ENCODE assay signal across 17 mouse cellular contexts in the genomic region with DNA sequence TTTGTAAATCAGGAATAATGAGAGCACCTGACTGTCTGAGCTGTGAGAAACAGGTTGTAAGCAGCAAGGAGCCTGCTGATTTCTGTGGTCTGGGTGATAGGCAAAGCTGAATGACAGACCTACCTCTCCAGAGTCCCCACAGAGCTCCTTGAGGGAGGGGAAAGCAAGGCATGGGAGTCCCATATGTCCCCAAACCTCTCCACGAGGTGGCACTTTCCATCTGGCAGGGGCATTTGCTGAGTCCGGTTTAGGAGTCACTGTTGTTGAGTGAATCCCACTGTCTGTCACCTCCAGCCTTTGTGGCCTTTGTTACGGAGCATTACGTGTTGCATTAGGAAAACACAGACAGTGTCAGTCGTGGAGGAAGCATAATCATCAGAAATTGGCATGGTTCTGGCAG. TPM values are rescaled to one million over a fixed set of nuclear protein-coding genes. Genes with fewer than 3 reads are reported as not detected.
A peak's percentile ranks its signal among the peaks of the same experiment; 100 is the strongest.
DNase-seq lines count a peak whose midpoint lies in the region; ATAC-seq and TF ChIP-seq lines count a peak whose summit lies in the region.
"Had no signal": no experiment of that assay in that cellular context is flagged by ENCODE, and none has a peak within 500 bp of the region (broad histone marks: within the 10 kb centered on the region; RNA-seq: fewer than 3 reads in every experiment).

No protein-coding gene starts in this region.

- H3K4me1 ChIP-seq in heart, postnatal 0 days (ENCODE audit: control insufficient read depth, insufficient read depth), result peaks cover 72% of the 10 kb centered on the region
- H3K4me1 ChIP-seq in MEL (ENCODE audit: control insufficient read depth in 1 of 2, insufficient read depth in 2 of 2, low read length in 2 of 2), result peaks cover 19 to 54% of the 10 kb centered on the region in 2 experiments; a peak in 3 of 4 replicates
- H3K4me1 ChIP-seq in liver, embryonic 13.5 days (replicated peaks), result peaks cover 100% of the 10 kb centered on the region
- H3K4me1 ChIP-seq in hindbrain, embryonic 12.5 days, result peaks cover 19% of the 10 kb centered on the region

- DNase-seq in gastrocnemius, adult 2 months, result no peak
- no peak for DNase-seq in gastrocnemius, postnatal 14 days
- DNase-seq in heart, postnatal 0 days (ENCODE audit: low spot score), result no peak
- no peak for DNase-seq in heart, postnatal 4 days
- peak; percentile 56 for DNase-seq in MEL (ENCODE audit: low read depth, low spot score)
- peak; percentile 45 for DNase-seq in liver, embryonic 13.5 days
- DNase-seq in thymus, postnatal 14 days, result no peak
- DNase-seq: cerebellum, adult 8-10 months; gastrocnemius, postnatal 36 days; kidney, adult 8-10 months; kidney, postnatal 36 days had no signal

- WGBS in heart, postnatal 0 days, result 75% methylated on average over 5 of the region's 5 CpGs
- 38% methylated on average over 5 of the region's 5 CpGs for WGBS in liver, embryonic 13.5 days (ENCODE audit: insufficient replicate concordance)
- WGBS in hindbrain, embryonic 12.5 days, result 72% methylated on average over 5 of the region's 5 CpGs

- no peaks in the 10 kb centered on the region for H3K9me3 ChIP-seq in heart, postnatal 0 days (replicated peaks; ENCODE audit: control insufficient read depth, low read length)
- H3K9me3 ChIP-seq in MEL (replicated peaks; ENCODE audit: insufficient read depth, low read length), result no peaks in the 10 kb centered on the region
- H3K9me3 ChIP-seq in liver, embryonic 13.5 days (replicated peaks), result no peaks in the 10 kb centered on the region
- H3K9me3 ChIP-seq in hindbrain, embryonic 12.5 days (replicated peaks), result no peaks in the 10 kb centered on the region
- H3K9me3 ChIP-seq: embryonic facial prominence, embryonic 10.5 days; forebrain, embryonic 15.5 days; limb, embryonic 15.5 days; midbrain, embryonic 13.5 days; neural tube, embryonic 13.5 days had no signal

- H3K79me2 ChIP-seq in MEL (ENCODE audit: control insufficient read depth, insufficient read depth, low read length, poor library complexity), result peaks cover 64% of the 10 kb centered on the region

- peak overlapping the region; percentile 65 for H3K4me3 ChIP-seq in gastrocnemius, adult 2 months
- no peak overlapping the region for H3K4me3 ChIP-seq in heart, postnatal 0 days (ENCODE audit: low read depth, low read length)
- peak overlapping the region; percentile 59 to 61 for H3K4me3 ChIP-seq in MEL (ENCODE audit: control insufficient read depth in 1 of 2, insufficient read depth in 1 of 2, low read depth in 2 of 2, low read length in 2 of 2)
- peak overlapping the region; percentile 67 for H3K4me3 ChIP-seq in liver, embryonic 13.5 days (replicated peaks)
- H3K4me3 ChIP-seq in hindbrain, embryonic 12.5 days, result no peak overlapping the region
- H3K4me3 ChIP-seq: embryonic facial prominence, embryonic 10.5 days; forebrain, embryonic 15.5 days; limb, embryonic 15.5 days; midbrain, embryonic 13.5 days; neural tube, embryonic 13.5 days had no signal

- no peaks in the 10 kb centered on the region for H3K36me3 ChIP-seq in heart, postnatal 0 days (replicated peaks; ENCODE audit: control insufficient read depth, insufficient read depth, low read length)
- H3K36me3 ChIP-seq in MEL (ENCODE audit: control insufficient read depth in 1 of 2, insufficient read depth in 2 of 2, low read length in 2 of 2), result peaks cover 0 to 34% of the 10 kb centered on the region in 2 experiments; a peak in 2 of 4 replicates
- H3K36me3 ChIP-seq in liver, embryonic 13.5 days, result peaks cover under 1% of the 10 kb centered on the region; the same call in 1 of the 2 replicates
- no peaks in the 10 kb centered on the region for H3K36me3 ChIP-seq in hindbrain, embryonic 12.5 days
- H3K36me3 ChIP-seq: embryonic facial prominence, embryonic 10.5 days; forebrain, embryonic 15.5 days; limb, embryonic 15.5 days; midbrain, embryonic 13.5 days; neural tube, embryonic 13.5 days had no signal

- peak overlapping the region; percentile 29; the same call in 1 of the 2 replicates for H3K4me2 ChIP-seq in heart, postnatal 0 days (ENCODE audit: low read depth, low read length)
- H3K4me2 ChIP-seq in liver, embryonic 13.5 days, result peak overlapping the region; percentile 90
- H3K4me2 ChIP-seq in hindbrain, embryonic 12.5 days (replicated peaks), result no peak overlapping the region
- H3K4me2 ChIP-seq: forebrain, embryonic 15.5 days; limb, embryonic 15.5 days; midbrain, embryonic 13.5 days; neural tube, embryonic 13.5 days had no signal

- TF ChIP-seq EP300 in heart, postnatal 0 days (IDR thresholded peaks at IDR 0.05; ENCODE audit: low read depth), result no peak
- no peak for TF ChIP-seq EP300 in MEL (IDR thresholded peaks at IDR 0.05; ENCODE audit: low read depth in 1 of 2, low read length in 2 of 2)

- H3K27me3 ChIP-seq in heart, postnatal 0 days (ENCODE audit: control insufficient read depth, insufficient read depth, low read length), result no peaks in the 10 kb centered on the region
- no peaks in the 10 kb centered on the region for H3K27me3 ChIP-seq in MEL (ENCODE audit: control insufficient read depth in 1 of 2, insufficient read depth in 2 of 2, low read length in 2 of 2)
- no peaks in the 10 kb centered on the region for H3K27me3 ChIP-seq in liver, embryonic 13.5 days
- H3K27me3 ChIP-seq in hindbrain, embryonic 12.5 days, result no peaks in the 10 kb centered on the region
- H3K27me3 ChIP-seq: forebrain, embryonic 15.5 days; limb, embryonic 15.5 days; midbrain, embryonic 13.5 days; neural tube, embryonic 13.5 days had no signal

- H3K27ac ChIP-seq in gastrocnemius, adult 2 months, result peak overlapping the region; percentile 92
- H3K27ac ChIP-seq in heart, postnatal 0 days (ENCODE audit: low read depth), result no peak overlapping the region
- H3K27ac ChIP-seq in MEL (ENCODE audit: control insufficient read depth, low read depth, low read length), result peak overlapping the region; percentile 97
- peak overlapping the region; percentile 99 for H3K27ac ChIP-seq in liver, embryonic 13.5 days
- no peak overlapping the region for H3K27ac ChIP-seq in hindbrain, embryonic 12.5 days
- H3K27ac ChIP-seq: forebrain, embryonic 15.5 days; limb, embryonic 15.5 days; midbrain, embryonic 13.5 days; neural tube, embryonic 13.5 days had no signal

- no peak for TF ChIP-seq POLR2A in MEL (IDR thresholded peaks at IDR 0.05; ENCODE audit: control insufficient read depth in 1 of 2, insufficient read depth in 1 of 2, low read depth in 1 of 2, low read length in 2 of 2, poor library complexity in 1 of 2)

- intact Hi-C loops in gastrocnemius, adult 2 months (cut with DNase I), result no loop called here
- intact Hi-C loops in gastrocnemius, postnatal 14 days (cut with DNase I; ENCODE audit: low total_unique reads), result no loop called here

- TF ChIP-seq RAD21 in MEL (IDR thresholded peaks at IDR 0.05; ENCODE audit: low read depth, low read length), result no peak

- TF ChIP-seq CTCF in gastrocnemius, adult 2 months (IDR thresholded peaks at IDR 0.05), result no peak
- TF ChIP-seq CTCF in heart, postnatal 0 days (IDR thresholded peaks at IDR 0.05; ENCODE audit: low read depth), result no peak
- peak in 2 of 3 experiments; percentile 17 to 24; a peak in 2 of 6 replicates for TF ChIP-seq CTCF in MEL (IDR thresholded peaks at IDR 0.05 in 2 of 3, conservative IDR thresholded peaks at IDR 0.05 in 1 of 3; ENCODE audit: control insufficient read depth in 1 of 3, insufficient read depth in 1 of 3, low read depth in 2 of 3, low read length in 3 of 3, poor library complexity in 1 of 3, severe bottlenecking in 1 of 3)

- ATAC-seq in heart, postnatal 0 days (ENCODE audit: insufficient read depth, low read depth), result no peak
- no peak for ATAC-seq in liver, embryonic 13.5 days (ENCODE audit: low read depth)
- no peak for ATAC-seq in hindbrain, embryonic 12.5 days (ENCODE audit: low FRiP score)
- ATAC-seq: forebrain, embryonic 15.5 days; midbrain, embryonic 13.5 days had no signal

- 0 out of 2 replicates have a peak overlapping the region, but pooled peaks have one; percentile 4 for H3K9ac ChIP-seq in heart, postnatal 0 days (replicated peaks; ENCODE audit: low read depth, low read length)
- peak overlapping the region; percentile 92 for H3K9ac ChIP-seq in MEL (ENCODE audit: control insufficient read depth, low read depth, low read length, poor library complexity, severe bottlenecking)
- H3K9ac ChIP-seq in liver, embryonic 13.5 days, result peak overlapping the region; percentile 90
- H3K9ac ChIP-seq in hindbrain, embryonic 12.5 days, result no peak overlapping the region
- H3K9ac ChIP-seq: forebrain, embryonic 15.5 days; limb, embryonic 15.5 days; neural tube, embryonic 13.5 days had no signal

TF ChIP-seq in MEL, 35 proteins besides CTCF, POLR2A, EP300 and RAD21:
- TF ChIP-seq MYC (IDR thresholded peaks at IDR 0.05; ENCODE audit: low read depth, low read length), result 0 out of 2 replicates have a peak, but pooled peaks have one; percentile 21
- TF ChIP-seq TCF12 (IDR thresholded peaks at IDR 0.05; ENCODE audit: low read depth, low read length), result no peak
- 0 out of 2 replicates have a peak, but pooled peaks have one; percentile 5 for TF ChIP-seq UBTF (IDR thresholded peaks at IDR 0.05; ENCODE audit: borderline replicate concordance, insufficient read depth, low read depth, low read length)

RNA-seq across cellular contexts. Expression of a gene that starts 15.4 kb away (rescaled TPM):
- total RNA-seq in gastrocnemius, adult 2 months (2021), result 100 to 1,000 TPM in 1 of 2 experiments, 10 to 100 TPM in 1; 75.0 to 118 TPM
- 10 to 100 TPM; 60.0 to 61.8 TPM for total RNA-seq in gastrocnemius, postnatal 14 days (2021)
- 35.0 and 39.8 TPM in 2 replicates for total RNA-seq in heart, postnatal 0 days (2014; rRNA removed; ENCODE audit: low replicate concordance)
- polyA plus RNA-seq in heart, postnatal 0 days (2015; fragmentation: Nextera tagmentation; extraction: Ambion mirVana), result 17.5 and 23.4 TPM in 2 replicates
- total RNA-seq in heart, postnatal 4 days (2021), result 10 to 100 TPM; 19.4 to 19.8 TPM
- 54.7 and 65.8 TPM in 2 replicates for total RNA-seq in MEL (2012; rRNA removed)
- polyA plus RNA-seq in MEL (2012; ENCODE audit: insufficient read depth in 1 of 2, insufficient read length in 2 of 2, low read depth in 1 of 2, low replicate concordance in 2 of 2, missing spikeins in 1 of 2), result 10 to 100 TPM in 1 of 2 experiments, not detected in 1; 70.4 TPM
- 32.2 and 34.8 TPM in 2 replicates for polyA plus RNA-seq in liver, embryonic 13.5 days (2015; fragmentation: Nextera tagmentation; extraction: Ambion mirVana)
- 3.6 TPM in 2 replicates for polyA plus RNA-seq in hindbrain, embryonic 12.5 days (2016; fragmentation: Nextera tagmentation; extraction: Ambion mirVana)

Comparison
In these comparisons a context has a peak if more than half of its experiments do, and no peak if none do; other contexts are left out.
1. DNase-seq: peak in MEL (single experiment) and liver, embryonic 13.5 days (single experiment); none in gastrocnemius, adult 2 months (single experiment), gastrocnemius, postnatal 14 days (single experiment), heart, postnatal 0 days (single experiment), heart, postnatal 4 days (single experiment) and thymus, postnatal 14 days (single experiment).
2. H3K27ac ChIP-seq: peak in gastrocnemius, adult 2 months (single experiment), MEL (single experiment) and liver, embryonic 13.5 days (single experiment); none in heart, postnatal 0 days (single experiment) and hindbrain, embryonic 12.5 days (single experiment).
3. H3K4me3 ChIP-seq: peak in gastrocnemius, adult 2 months (single experiment), MEL (2 of 2) and liver, embryonic 13.5 days (single experiment); none in heart, postnatal 0 days (single experiment) and hindbrain, embryonic 12.5 days (single experiment).
4. CTCF ChIP-seq: peak in MEL (2 of 3); none in gastrocnemius, adult 2 months (single experiment) and heart, postnatal 0 days (single experiment).